In the genomic region with DNA sequence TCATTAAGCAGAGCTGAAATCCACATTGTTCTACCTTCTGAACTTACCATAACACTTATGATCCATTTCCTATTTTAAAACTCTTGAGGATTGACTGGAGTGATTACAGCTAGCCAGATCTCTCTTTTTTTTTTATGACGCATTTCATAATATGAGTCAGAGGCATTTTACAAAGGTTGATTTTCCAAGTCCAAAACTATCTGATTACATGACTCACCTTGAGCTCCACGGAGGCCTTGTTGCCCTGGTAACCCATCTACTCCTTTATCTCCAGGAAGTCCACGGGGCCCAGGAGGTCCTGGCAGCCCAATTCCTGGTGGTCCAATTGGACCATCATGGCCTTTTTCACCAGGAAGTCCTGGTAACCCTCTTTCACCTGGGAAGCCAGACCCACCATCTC, we compare ENCODE assay signal across 13 mouse cellular contexts.
"Had no signal": no experiment of that assay in that cellular context is flagged by ENCODE, and none has a peak within 500 bp of the region (broad histone marks: within the 10 kb centered on the region; RNA-seq: fewer than 3 reads in every experiment).

No protein-coding gene starts in this region.

- DNase-seq: gastrocnemius, postnatal 14 days; gastrocnemius, postnatal 36 days; heart, adult 11 months; heart, adult 2 months; heart, postnatal 14 days; heart, postnatal 36 days; kidney, adult 18-20 months; kidney, adult 8-10 months; kidney, postnatal 10 days; kidney, postnatal 25 days; kidney, postnatal 4 days; liver; liver, embryonic 13.5 days had no signal
